ENCODE assay signal across 26 mouse cellular contexts in genomic region chr8:70853863-70854262, GRCm38 (mm10). TPM values are rescaled to one million over a fixed set of nuclear protein-coding genes. Genes with fewer than 3 reads are reported as not detected.
DNase-seq lines count a peak whose midpoint lies in the region; ATAC-seq and TF ChIP-seq lines count a peak whose summit lies in the region.
"Had no signal": no experiment of that assay in that cellular context is flagged by ENCODE, and none has a peak within 500 bp of the region (broad histone marks: within the 10 kb centered on the region; RNA-seq: fewer than 3 reads in every experiment).

No protein-coding gene starts in this region.

- no peaks in the 10 kb centered on the region for H3K36me3 ChIP-seq in G1E (replicated peaks)
- H3K36me3 ChIP-seq: embryonic facial prominence, embryonic 12.5 days; heart, embryonic 10.5 days; kidney, embryonic 15.5 days; limb, embryonic 15.5 days had no signal

- H3K4me1 ChIP-seq in G1E (ENCODE audit: insufficient read depth, low read depth, low read length), result peaks cover 48% of the 10 kb centered on the region

- H3K9me3 ChIP-seq in G1E (replicated peaks), result no peaks in the 10 kb centered on the region
- H3K9me3 ChIP-seq: embryonic facial prominence, embryonic 12.5 days; heart, embryonic 10.5 days; hindbrain, embryonic 10.5 days; kidney, embryonic 15.5 days; limb, embryonic 15.5 days; neural tube, embryonic 13.5 days had no signal

- TF ChIP-seq CTCF in G1E (IDR thresholded peaks at IDR 0.05; ENCODE audit: low read depth, low read length), result no peak

- H3K4me3 ChIP-seq in G1E (ENCODE audit: low read depth, low read length), result no peak overlapping the region; the same call in 1 of the 2 replicates
- H3K4me3 ChIP-seq: embryonic facial prominence, embryonic 12.5 days; heart, embryonic 10.5 days; hindbrain, embryonic 10.5 days; kidney, embryonic 15.5 days; left cerebral cortex, adult 2 months; limb, embryonic 15.5 days; myocyte; neural tube, embryonic 13.5 days had no signal

- peak; percentile 15; the same call in 1 of the 2 replicates for ATAC-seq in G1E (ENCODE audit: extremely low read depth, insufficient number of reproducible peaks, low FRiP score, poor library complexity, severe bottlenecking)
- peak; percentile 91 to 94 for ATAC-seq in hematopoietic stem cell, adult 5-6 weeks (replicated peaks in 1 of 2; ENCODE audit: insufficient read depth in 1 of 2, low FRiP score in 2 of 2, low TSS enrichment in 1 of 2, low read depth in 1 of 2, poor library complexity in 2 of 2, severe bottlenecking in 2 of 2)
- peak; percentile 40 for ATAC-seq in neutrophil, adult 5-6 weeks (ENCODE audit: extremely low read depth, insufficient number of reproducible peaks, low FRiP score, poor library complexity, severe bottlenecking)
- ATAC-seq: hindbrain, postnatal 0 days; intestine, embryonic 16.5 days had no signal

- DNase-seq in lung, postnatal 25 days (ENCODE audit: low spot score), result peak; percentile 36
- DNase-seq in lung, adult 18-20 months, result no peak
- peak; percentile 55 for DNase-seq in G1E (ENCODE audit: low spot score)
- no peak for DNase-seq in kidney, postnatal 10 days
- DNase-seq in ovary, adult 18-20 months (ENCODE audit: low spot score), result no peak
- no peak for DNase-seq in adrenal gland, postnatal 14 days
- DNase-seq: cerebellum, adult 11-12 months; cerebellum, postnatal 14 days; gastrocnemius, postnatal 36 days; kidney, postnatal 4 days; layer of hippocampus, adult 9-11 months; midbrain, embryonic 14.5 days; thymus, postnatal 25 days had no signal

- peaks cover 78% of the 10 kb centered on the region for H3K27me3 ChIP-seq in G1E (ENCODE audit: insufficient read depth, low read length)
- H3K27me3 ChIP-seq: embryonic facial prominence, embryonic 12.5 days; kidney, embryonic 15.5 days; limb, embryonic 15.5 days; neural tube, embryonic 13.5 days had no signal

RNA-seq across cellular contexts. Expression of gene Kcnn1, which starts 9.2 kb away (rescaled TPM):
- total RNA-seq in G1E (2014; fragmentation: Nextera tagmentation) (not detected in 2 replicates), G1E (2017) (0.12 and 0.22 TPM in 2 replicates)
- 0.02 and 0.03 TPM in 2 replicates for polyA plus RNA-seq in G1E (2012)
- total RNA-seq in hematopoietic stem cell, adult 5-6 weeks (2017), result 0.56 and 1.5 TPM in 2 replicates
- total RNA-seq in neutrophil, adult 5-6 weeks (2017), result not detected in 2 replicates
- total RNA-seq in adrenal gland, postnatal 14 days (2021), result 2.9 and 3.8 TPM in 2 replicates
- total RNA-seq: megakaryocyte-erythroid progenitor cell, adult 5-6 weeks had no signal

RNA-seq across cellular contexts. Expression of gene Arrdc2, which starts 14.3 kb away (rescaled TPM):
- total RNA-seq in G1E (2014; fragmentation: Nextera tagmentation) (7.4 and 19.6 TPM in 2 replicates), G1E (2017) (12.3 and 15.0 TPM in 2 replicates)
- polyA plus RNA-seq in G1E (2012), result 78.9 and 92.7 TPM in 2 replicates
- total RNA-seq in hematopoietic stem cell, adult 5-6 weeks (2017), result 8.6 and 8.8 TPM in 2 replicates
- total RNA-seq in neutrophil, adult 5-6 weeks (2017), result 20.7 and 24.9 TPM in 2 replicates
- total RNA-seq in adrenal gland, postnatal 14 days (2021), result 12.5 and 15.8 TPM in 2 replicates

RNA-seq across cellular contexts. Expression of gene Ccdc124, which starts 19.9 kb away (rescaled TPM):
- total RNA-seq in G1E (2014; fragmentation: Nextera tagmentation), result 17.0 and 18.9 TPM in 2 replicates
- 16.1 and 16.7 TPM in 2 replicates for total RNA-seq in G1E (2017)
- 171 and 172 TPM in 2 replicates for polyA plus RNA-seq in G1E (2012)
- 18.0 and 20.1 TPM in 2 replicates for total RNA-seq in hematopoietic stem cell, adult 5-6 weeks (2017)
- 20.0 and 26.8 TPM in 2 replicates for total RNA-seq in neutrophil, adult 5-6 weeks (2017)
- 52.2 and 52.9 TPM in 2 replicates for total RNA-seq in adrenal gland, postnatal 14 days (2021)

RNA-seq across cellular contexts. Expression of gene Slc5a5, which starts 38.7 kb away (rescaled TPM):
- not detected in 2 replicates for total RNA-seq in G1E (2014; fragmentation: Nextera tagmentation)
- 0.06 TPM in 1 of 2 replicates, not detected in the other for total RNA-seq in G1E (2017)
- 0.26 and 0.28 TPM in 2 replicates for polyA plus RNA-seq in G1E (2012)
- total RNA-seq in hematopoietic stem cell, adult 5-6 weeks (2017), result not detected in 2 replicates
- not detected in 2 replicates for total RNA-seq in neutrophil, adult 5-6 weeks (2017)
- total RNA-seq in adrenal gland, postnatal 14 days (2021), result 0.30 TPM in 1 of 2 replicates, not detected in the other
- total RNA-seq: megakaryocyte-erythroid progenitor cell, adult 5-6 weeks had no signal

RNA-seq across cellular contexts. Expression of gene Rpl18a, which starts 43.3 kb away (rescaled TPM):
- total RNA-seq in G1E (2014; fragmentation: Nextera tagmentation) (12,197 and 12,967 TPM in 2 replicates), G1E (2017) (1,575 and 1,810 TPM in 2 replicates)
- polyA plus RNA-seq in G1E (2012), result 3,365 and 5,482 TPM in 2 replicates
- 2,300 and 3,111 TPM in 2 replicates for total RNA-seq in hematopoietic stem cell, adult 5-6 weeks (2017)
- total RNA-seq in neutrophil, adult 5-6 weeks (2017), result 1,826 and 2,087 TPM in 2 replicates
- total RNA-seq in adrenal gland, postnatal 14 days (2021), result 1,399 and 1,708 TPM in 2 replicates

Comparison
In these comparisons a context has a peak if more than half of its experiments do, and no peak if none do; other contexts are left out.
1. DNase-seq: peak in lung, postnatal 25 days (single experiment) and G1E (single experiment); none in lung, adult 18-20 months (0 of 2), kidney, postnatal 10 days (single experiment), ovary, adult 18-20 months (single experiment) and adrenal gland, postnatal 14 days (single experiment).
2. ATAC-seq: peak in every context shown above with its lines; median percentile 92 in hematopoietic stem cell, adult 5-6 weeks; 40 in neutrophil, adult 5-6 weeks; 15 in G1E.